Mouse (Mus musculus) ovary, postnatal 36 days (tissue): ENCODE results near the gene 9930022D16Rik.

Experiments
- DNase-seq: peaks from one replicate; pipeline ENCODE4 v3.0.0; 2022; ENCODE audit warnings: low spot score, mixed read lengths

The 9930022D16Rik gene

GRCm38 (mm10) chr11:109416709-109417420, 3.1 kb downstream of the 9930022D16Rik start:
- no peak for DNase-seq

- no peak for DNase-seq
Measured at GRCm38 (mm10) chr11:109417472-109418040, 3.8 kb downstream of the 9930022D16Rik start.

- no peak for DNase-seq
Measured at GRCm38 (mm10) chr11:109419461-109419860, 5.7 kb downstream of the 9930022D16Rik start.

GRCm38 (mm10) chr11:109419961-109420566, 6.3 kb downstream of the 9930022D16Rik start:
- DNase-seq = no peak

- DNase-seq = no peak
Measured at GRCm38 (mm10) chr11:109420567-109420962, 6.8 kb downstream of the 9930022D16Rik start.

- DNase-seq = no peak
Measured at GRCm38 (mm10) chr11:109421205-109421604, 7.5 kb downstream of the 9930022D16Rik start.

GRCm38 (mm10) chr11:109422263-109422662, 8.5 kb downstream of the 9930022D16Rik start:
- no peak for DNase-seq

GRCm38 (mm10) chr11:109423294-109423693, 9.6 kb downstream of the 9930022D16Rik start:
- no peak for DNase-seq

- DNase-seq = peak; percentile 100
Measured at GRCm38 (mm10) chr11:109425392-109426271, 11.9 kb downstream of the 9930022D16Rik start, which contains the start of gene Amz2. Gene Amz2 (plus strand): TSS chr11:109425946.

GRCm38 (mm10) chr11:109426272-109426586, 12.5 kb downstream of the 9930022D16Rik start:
- no peak for DNase-seq

- no peak for DNase-seq
Measured at GRCm38 (mm10) chr11:109427353-109427752, 13.6 kb downstream of the 9930022D16Rik start.

GRCm38 (mm10) chr11:109434233-109434798, 20.6 kb downstream of the 9930022D16Rik start:
- no peak for DNase-seq

- no peak for DNase-seq
Measured at GRCm38 (mm10) chr11:109436889-109437288, 23.2 kb downstream of the 9930022D16Rik start.

- DNase-seq = no peak
Measured at GRCm38 (mm10) chr11:109439209-109439608, 25.5 kb downstream of the 9930022D16Rik start.

- DNase-seq = peak; percentile 74
Measured at GRCm38 (mm10) chr11:109439829-109440340, 26.2 kb downstream of the 9930022D16Rik start.

GRCm38 (mm10) chr11:109440641-109441040, 26.9 kb downstream of the 9930022D16Rik start:
- no peak for DNase-seq

GRCm38 (mm10) chr11:109441119-109441518, 27.4 kb downstream of the 9930022D16Rik start:
- no peak for DNase-seq

GRCm38 (mm10) chr11:109442166-109442730, 28.5 kb downstream of the 9930022D16Rik start:
- DNase-seq = no peak

GRCm38 (mm10) chr11:109443468-109444263, 29.9 kb downstream of the 9930022D16Rik start:
- DNase-seq = no peak

- peak; percentile 29 for DNase-seq
Measured at GRCm38 (mm10) chr11:109444600-109444999, 30.9 kb downstream of the 9930022D16Rik start.
